Mouse (Mus musculus): ENCODE results near the gene Cr2. TPM values are rescaled to one million over a fixed set of nuclear protein-coding genes. Genes with fewer than 3 reads are reported as not detected.

The Cr2 gene
- polyA plus RNA-seq (2012; ENCODE audit: low replicate concordance): 3.0 and 49.9 TPM in 2 replicates

GRCm38 (mm10) chr1:195175980-195176931, at the start of gene Cr2:
TSS of gene Cr2 (minus strand) at chr1:195176716.

GRCm38 (mm10) chr1:195130953-195131674, 45.4 kb downstream of the Cr2 start, which contains the start of gene Cr1l:
TSS of gene Cr1l (minus strand) at chr1:195131586.

DNA sequence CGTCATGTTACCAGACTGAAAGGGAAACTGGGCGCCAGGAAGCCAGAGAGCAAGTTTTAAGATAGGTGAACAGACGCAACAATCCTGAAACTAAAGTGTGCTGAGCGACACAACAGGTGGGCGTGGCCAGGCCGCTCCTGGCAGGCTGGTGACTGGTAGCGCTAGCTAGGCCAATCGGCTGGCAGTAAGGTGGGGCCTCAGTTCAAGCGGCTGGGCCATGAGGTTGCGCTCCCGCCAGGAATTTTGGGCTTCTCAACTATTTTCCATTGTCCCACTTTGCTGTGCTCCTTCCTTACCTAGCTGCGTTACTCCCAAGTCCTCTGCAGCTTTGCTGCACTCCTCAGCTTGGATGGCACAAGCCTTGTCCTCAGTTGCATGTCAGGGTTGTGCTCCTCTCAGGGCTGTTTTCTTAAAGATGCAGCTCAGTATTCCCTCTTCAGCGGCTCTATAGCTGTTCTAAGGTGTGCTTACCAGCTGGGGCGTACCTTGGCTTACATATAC, 84.2 kb downstream of the Cr2 start, which contains the start of gene Cd46:
Cd46 (minus strand) TSS at position 30 of the 501 bp plus-strand sequence.

Other genes with a start within 250 kb of the Cr2 start
- 0.28 and 1.9 TPM in 2 replicates for gene Cd34, start 237.9 kb downstream of the Cr2 start, polyA plus RNA-seq (2012; ENCODE audit: low replicate concordance)
- gene Cd46, start 84.5 kb downstream of the Cr2 start, polyA plus RNA-seq (2012; ENCODE audit: low replicate concordance): 0.08 TPM in 1 of 2 replicates, not detected in the other
- gene Cr1l, start 45.1 kb downstream of the Cr2 start, polyA plus RNA-seq (2012; ENCODE audit: low replicate concordance): 3.8 and 5.7 TPM in 2 replicates